Mouse (Mus musculus) testis, adult 2 months (tissue): ENCODE measurements around the gene Mcm5. TPM values are rescaled to one million over a fixed set of nuclear protein-coding genes. Genes with fewer than 3 reads are reported as not detected.
A peak's percentile ranks its signal among the peaks of the same experiment; 100 is the strongest.

Source experiments
- H3K27ac ChIP-seq: fragments of 200-500 bp; 2 replicates; pipeline ENCODE4 v1.5.1; 2012; ENCODE audit warnings: low read depth, low read length; ENCODE audit not compliant: control insufficient read depth, insufficient read depth
- H3K27me3 ChIP-seq: fragments of 200-500 bp; 2 replicates; pipeline ENCODE4 v1.6.1; 2012; ENCODE audit warnings: mild to moderate bottlenecking, low read length, moderate library complexity; ENCODE audit not compliant: control insufficient read depth, insufficient read depth
- H3K36me3 ChIP-seq: fragments of 200-500 bp; 2 replicates; pipeline ENCODE4 v1.6.1; 2012; ENCODE audit warnings: mild to moderate bottlenecking, low read length; ENCODE audit not compliant: control insufficient read depth, insufficient read depth
- H3K4me1 ChIP-seq: fragments of 200-500 bp; 2 replicates; pipeline ENCODE4 v1.6.1; 2012; ENCODE audit warnings: low read length; ENCODE audit not compliant: control insufficient read depth, insufficient read depth
- H3K4me3 ChIP-seq: fragments of 200-500 bp; 2 replicates; pipeline ENCODE4 v1.5.1; 2012; ENCODE audit warnings: low read depth, mild to moderate bottlenecking, low read length, moderate library complexity, mixed read lengths; ENCODE audit not compliant: control insufficient read depth
- CTCF ChIP-seq: fragments of 200-500 bp; IDR thresholded peaks from 2 replicates; pipeline ENCODE4 v1.5.1; 2012; ENCODE audit warnings: low read depth, mild to moderate bottlenecking, inconsistent platforms, low read length, moderate library complexity; ENCODE audit not compliant: control insufficient read depth, insufficient read depth, insufficient replicate concordance
- POLR2A ChIP-seq: fragments of 200-500 bp; IDR thresholded peaks from 2 replicates; pipeline ENCODE4 v1.6.1; 2012; ENCODE audit warnings: low read depth, mild to moderate bottlenecking, inconsistent platforms, low read length, moderate library complexity; ENCODE audit not compliant: control insufficient read depth
- polyA plus RNA-seq: library from polyadenylated mRNA; depleted of rRNA; stranded (reverse); fragments of >200 nt; gene quantifications from 2 replicates; pipeline ENCODE4 v1.2.3, GENCODE M21; 2012; rRNA removed

Mcm5 gene
- polyA plus RNA-seq = 16.3 and 18.6 TPM in 2 replicates

GRCm38 (mm10) chr8:75109236-75109967 lies at the start of gene Mcm5:
Gene Mcm5, plus strand, starts transcription at chr8:75109569.
- peak within 1 kb of the TSS; percentile 95 for H3K4me3 ChIP-seq
- no peaks in the 10 kb centered on the region for H3K36me3 ChIP-seq
- H3K27me3 ChIP-seq = no peaks in the 10 kb centered on the region
- peaks cover 7% of the 10 kb centered on the region for H3K4me1 ChIP-seq
- peak within 1 kb of the TSS; percentile 90 for H3K27ac ChIP-seq
- TF ChIP-seq CTCF (no peak), POLR2A (peak; percentile 77)

- no peak overlapping the region for H3K4me3 ChIP-seq
- no peak overlapping the region for H3K27ac ChIP-seq
- H3K27me3 ChIP-seq = no peaks in the 10 kb centered on the region
- no peak for TF ChIP-seq POLR2A
- no peak for TF ChIP-seq CTCF
- peaks cover 1% of the 10 kb centered on the region for H3K36me3 ChIP-seq
- no peaks in the 10 kb centered on the region for H3K4me1 ChIP-seq
Measured at GRCm38 (mm10) chr8:75060022-75060421, 49.3 kb upstream of the Mcm5 start.

- H3K4me1 ChIP-seq = no peaks in the 10 kb centered on the region
- H3K36me3 ChIP-seq = peaks cover 1% of the 10 kb centered on the region
Measured at GRCm38 (mm10) chr8:75060815-75061214, 48.6 kb upstream of the Mcm5 start.

GRCm38 (mm10) chr8:75063290-75063689 lies 46.1 kb upstream of the Mcm5 start:
- no peaks in the 10 kb centered on the region for H3K4me1 ChIP-seq
- H3K36me3 ChIP-seq = peaks cover 4% of the 10 kb centered on the region
- no peak overlapping the region for H3K4me3 ChIP-seq
- no peaks in the 10 kb centered on the region for H3K27me3 ChIP-seq
- TF ChIP-seq POLR2A (no peak), CTCF (no peak)
- no peak overlapping the region for H3K27ac ChIP-seq

More at GRCm38 (mm10) chr8:75060815-75061214, 48.6 kb upstream of the Mcm5 start:
- Histone ChIP-seq H3K27me3 (no peaks in the 10 kb centered on the region), H3K4me3 (no peak overlapping the region), H3K27ac (no peak overlapping the region)
- TF ChIP-seq POLR2A = no peak
- no peak for TF ChIP-seq CTCF

- no peak overlapping the region for H3K4me3 ChIP-seq
- no peaks in the 10 kb centered on the region for H3K4me1 ChIP-seq
- TF ChIP-seq POLR2A (no peak), CTCF (no peak)
Measured at GRCm38 (mm10) chr8:75064790-75065189, 44.6 kb upstream of the Mcm5 start.

GRCm38 (mm10) chr8:75067287-75067686 lies 42.1 kb upstream of the Mcm5 start:
- no peak for TF ChIP-seq POLR2A
- TF ChIP-seq CTCF = no peak
- Histone ChIP-seq H3K36me3 (peaks cover 3% of the 10 kb centered on the region), H3K27ac (no peak overlapping the region)

More at GRCm38 (mm10) chr8:75064790-75065189, 44.6 kb upstream of the Mcm5 start:
- peaks cover 4% of the 10 kb centered on the region for H3K36me3 ChIP-seq
- H3K27me3 ChIP-seq = no peaks in the 10 kb centered on the region
- H3K27ac ChIP-seq = no peak overlapping the region

DNA sequence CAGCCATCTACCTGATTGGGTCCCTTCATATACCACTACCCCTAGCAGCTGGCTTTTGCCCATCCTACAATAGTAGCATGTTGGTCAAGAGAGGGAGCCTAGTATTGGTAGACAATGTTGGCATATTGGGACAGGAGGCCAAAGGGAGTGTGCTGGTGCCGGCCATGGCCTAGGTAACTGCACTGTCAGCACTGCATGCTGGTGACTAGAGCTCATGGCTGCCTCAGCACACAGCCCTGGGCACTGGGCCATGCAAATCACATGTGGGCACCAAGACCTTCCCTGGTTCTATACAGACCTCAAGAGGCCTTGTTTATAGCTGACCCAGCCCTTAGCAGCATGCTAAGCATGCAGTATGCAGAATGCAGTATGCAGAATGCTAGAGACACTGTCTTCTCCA lies 39.1 kb upstream of the Mcm5 start:
- TF ChIP-seq POLR2A (no peak), CTCF (no peak)
- Histone ChIP-seq H3K4me1 (no peaks in the 10 kb centered on the region), H3K4me3 (no peak overlapping the region)

More at GRCm38 (mm10) chr8:75067287-75067686, 42.1 kb upstream of the Mcm5 start:
- H3K27me3 ChIP-seq = no peaks in the 10 kb centered on the region
- no peaks in the 10 kb centered on the region for H3K4me1 ChIP-seq
- no peak overlapping the region for H3K4me3 ChIP-seq

More for the DNA sequence above, 39.1 kb upstream of the Mcm5 start:
- H3K27ac ChIP-seq = no peak overlapping the region
- H3K27me3 ChIP-seq = no peaks in the 10 kb centered on the region
- peaks cover 3% of the 10 kb centered on the region for H3K36me3 ChIP-seq
